Mouse (Mus musculus): ENCODE results near the gene Znhit1.

The Znhit1 gene

DNA sequence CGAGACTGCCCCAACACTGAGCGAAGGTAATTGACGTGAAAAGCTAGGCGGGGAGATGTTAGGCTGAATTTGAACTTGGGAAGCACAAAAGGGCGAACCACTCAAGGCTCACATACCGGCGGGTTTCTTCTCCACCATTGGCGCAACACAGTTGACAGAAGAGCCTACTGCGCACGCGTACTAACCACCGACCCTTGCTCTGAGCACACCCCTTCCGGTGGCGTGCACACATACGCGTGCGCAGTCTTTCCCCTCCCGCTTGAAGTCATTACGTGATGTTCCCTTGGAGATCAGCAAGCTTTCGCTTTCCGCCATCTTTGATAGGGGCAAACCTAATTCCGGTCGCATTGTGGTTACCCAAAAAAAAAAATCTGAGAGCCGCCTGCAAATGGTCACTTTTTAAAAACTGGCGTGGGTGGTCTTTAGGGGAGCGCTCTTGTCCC, 1.1 kb downstream of the Znhit1 start, which contains the start of gene Plod3:
Plod3 (plus strand) TSS at position 325 of the 443 bp plus-strand sequence.
- peak; percentile 95 to 96 for DNase-seq (ENCODE audit: low spot score in 2 of 2)

DNA sequence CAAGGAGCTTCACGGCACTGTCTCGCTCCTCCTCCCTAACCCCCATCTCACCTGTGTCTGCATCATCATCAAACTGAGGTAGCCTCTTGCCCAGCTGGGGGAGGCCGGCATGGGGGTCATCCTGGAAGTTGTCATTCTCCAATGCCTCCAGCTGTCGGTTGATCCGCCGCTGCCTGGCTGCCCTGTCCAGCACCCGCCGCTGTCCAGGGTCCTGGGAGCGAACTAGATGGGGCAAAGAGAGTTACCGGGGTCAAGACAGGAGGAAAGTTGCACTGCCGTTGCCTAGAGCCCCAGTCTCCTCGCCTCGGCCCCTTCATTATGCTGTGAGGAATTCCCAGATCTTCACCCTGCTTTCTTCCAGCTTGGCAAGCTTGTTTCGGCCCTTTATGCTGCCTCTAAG, 3.0 kb downstream of the Znhit1 start:
- DNase-seq (ENCODE audit: low spot score in 2 of 2): no peak

DNA sequence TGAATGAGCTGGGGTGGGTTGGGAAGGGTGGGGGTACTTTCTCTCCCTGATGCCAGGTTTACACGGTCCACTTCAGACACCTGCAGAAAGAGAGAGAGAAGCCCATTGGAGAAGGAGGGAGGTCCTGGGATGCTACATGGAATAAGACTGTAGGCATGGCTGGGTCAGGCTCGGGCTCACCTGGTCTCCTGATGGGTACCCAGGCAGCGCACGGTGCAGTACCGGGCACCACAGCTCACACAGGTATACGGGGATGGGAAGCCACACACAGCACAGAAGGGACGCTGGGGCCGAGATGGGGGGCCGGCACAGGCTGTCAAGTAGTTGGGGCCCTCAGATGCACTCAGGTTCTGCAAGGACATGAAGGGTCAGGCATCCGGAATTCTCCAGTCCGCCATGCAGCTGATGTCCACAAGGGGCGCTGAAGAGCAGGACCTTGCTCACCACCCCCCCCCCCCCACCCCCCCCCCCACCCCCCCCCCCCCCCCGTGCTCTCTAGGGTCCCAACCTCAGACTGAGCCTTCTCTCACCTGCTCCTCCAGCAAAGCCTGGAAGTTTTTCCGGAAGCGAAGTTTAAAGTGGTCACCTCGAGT, 5.4 kb downstream of the Znhit1 start:
- peak; percentile 34 to 58 for DNase-seq (ENCODE audit: low spot score in 2 of 2)

DNA sequence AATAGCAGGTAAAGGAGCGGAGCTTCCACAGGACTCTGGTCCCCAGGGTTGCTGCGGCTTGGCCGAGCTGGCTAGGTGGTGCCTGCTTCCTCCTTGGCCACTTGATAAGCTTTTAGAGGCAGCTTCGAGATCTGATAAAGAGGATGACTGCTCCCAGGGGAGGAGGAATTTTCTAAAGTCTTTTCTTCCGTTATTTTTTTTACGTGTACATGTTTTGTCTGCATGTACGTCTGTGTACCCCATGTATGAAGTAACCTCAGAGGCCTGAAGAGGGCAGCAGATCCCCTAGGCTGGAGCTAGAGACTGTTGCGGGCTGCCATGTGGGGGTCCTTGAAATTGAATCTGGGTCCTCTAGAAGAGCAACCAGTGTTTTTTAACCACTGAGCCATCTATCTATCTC, 6.8 kb downstream of the Znhit1 start:
- no peak for DNase-seq (ENCODE audit: low spot score in 2 of 2)

DNA sequence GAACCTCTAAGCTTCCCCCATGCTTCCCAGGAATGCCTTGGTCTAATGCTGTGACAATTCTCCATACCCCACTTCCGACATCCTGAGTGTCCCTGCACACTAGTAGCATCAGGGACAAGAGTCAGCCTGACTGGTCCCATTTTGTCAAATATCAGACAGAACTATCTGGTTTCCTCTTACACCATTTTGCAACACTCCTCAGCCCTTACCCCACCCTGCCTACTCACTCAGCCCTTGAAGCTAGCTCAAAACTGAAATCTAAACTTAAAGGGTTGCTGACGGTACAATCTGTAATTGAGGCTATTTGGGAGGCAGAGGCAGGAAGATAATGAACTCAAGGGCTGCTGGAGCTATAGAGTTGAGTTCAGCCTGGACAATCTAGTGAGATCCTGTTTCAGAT, 8.1 kb downstream of the Znhit1 start:
- DNase-seq (ENCODE audit: low spot score in 2 of 2): no peak

DNA sequence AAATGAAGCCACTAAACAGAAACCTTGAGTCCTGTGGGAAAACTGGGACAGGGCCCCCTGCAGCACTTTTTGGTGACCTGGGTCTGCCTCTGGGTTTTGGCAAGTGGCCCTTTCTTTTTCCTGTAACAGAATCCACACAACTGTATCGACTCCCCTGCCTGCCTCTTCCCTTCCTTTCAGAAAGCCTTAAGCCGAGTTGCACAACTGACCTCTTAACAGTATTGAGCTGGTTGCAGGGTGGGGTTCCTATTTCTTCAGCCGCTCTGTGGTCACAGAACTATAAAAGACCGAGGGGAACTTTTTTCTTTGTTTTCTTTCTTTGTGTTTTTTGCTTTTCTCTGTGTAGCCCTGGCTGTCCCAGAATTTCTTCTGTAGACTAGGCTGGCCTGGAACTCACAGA, 10.1 kb downstream of the Znhit1 start:
- DNase-seq (ENCODE audit: low spot score in 2 of 2): no peak

DNA sequence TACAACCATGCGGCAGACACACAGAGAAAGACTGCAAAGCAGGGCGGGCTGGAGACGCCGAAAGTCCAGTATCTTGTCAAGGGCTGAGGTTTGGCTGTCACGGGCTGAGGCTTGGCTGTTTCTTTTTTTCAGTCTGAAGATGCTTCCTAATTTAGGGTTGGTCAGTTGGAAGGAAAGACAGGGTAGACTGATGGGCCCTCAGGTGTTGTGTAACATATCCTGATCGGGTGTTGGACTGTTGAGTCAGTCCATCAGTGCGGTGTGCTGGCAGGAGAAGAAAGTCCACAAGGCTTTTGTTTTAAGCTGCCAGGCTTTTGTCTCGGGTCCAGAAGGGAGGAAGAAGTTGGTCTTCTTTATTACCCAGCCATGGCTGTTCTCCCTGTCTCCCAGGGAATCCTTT, 14.2 kb downstream of the Znhit1 start:
- no peak for DNase-seq (ENCODE audit: low spot score in 2 of 2)

DNA sequence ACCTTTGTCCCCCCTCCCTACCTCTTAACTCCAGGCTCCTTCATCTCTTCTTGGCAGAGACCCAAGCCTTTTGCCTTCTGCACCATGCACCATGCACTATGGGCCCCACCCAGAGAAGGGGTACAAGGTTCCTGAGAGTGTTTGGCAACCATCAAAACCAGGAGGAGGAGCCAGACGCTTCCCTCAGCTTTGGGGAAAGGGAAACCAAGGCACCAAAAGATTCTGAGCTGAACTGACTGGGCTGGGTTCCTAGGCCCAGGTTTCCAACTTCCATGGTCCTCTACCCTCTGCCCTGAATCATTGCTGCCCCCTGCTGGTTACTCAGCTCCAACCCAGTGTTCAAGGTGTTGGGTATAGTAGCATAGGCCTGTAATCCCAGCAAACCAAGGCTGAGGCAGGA, 17.1 kb downstream of the Znhit1 start:
- peak; percentile 34 to 73 for DNase-seq (ENCODE audit: low spot score in 2 of 2)

DNA sequence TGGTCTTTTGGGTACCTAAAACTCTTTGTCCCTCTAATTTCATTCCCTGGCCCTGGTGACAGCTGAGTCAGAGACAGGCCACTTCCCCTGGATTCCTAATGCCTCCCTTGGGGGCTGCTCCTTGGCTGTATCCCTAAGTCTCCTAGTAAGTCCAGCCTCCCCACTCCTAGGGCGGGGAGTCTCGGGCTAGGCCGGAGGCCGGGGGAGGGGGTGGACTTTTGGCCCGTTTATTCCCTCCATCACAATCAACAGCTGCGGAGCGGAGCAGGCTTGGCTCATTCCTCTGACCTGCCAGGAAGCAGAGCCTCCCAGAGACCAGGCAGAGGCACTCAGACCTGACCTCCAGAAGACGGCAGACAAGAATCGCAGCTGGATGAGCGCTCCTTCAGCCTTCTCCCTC, 20.2 kb downstream of the Znhit1 start:
- DNase-seq (ENCODE audit: low spot score in 2 of 2): no peak

DNA sequence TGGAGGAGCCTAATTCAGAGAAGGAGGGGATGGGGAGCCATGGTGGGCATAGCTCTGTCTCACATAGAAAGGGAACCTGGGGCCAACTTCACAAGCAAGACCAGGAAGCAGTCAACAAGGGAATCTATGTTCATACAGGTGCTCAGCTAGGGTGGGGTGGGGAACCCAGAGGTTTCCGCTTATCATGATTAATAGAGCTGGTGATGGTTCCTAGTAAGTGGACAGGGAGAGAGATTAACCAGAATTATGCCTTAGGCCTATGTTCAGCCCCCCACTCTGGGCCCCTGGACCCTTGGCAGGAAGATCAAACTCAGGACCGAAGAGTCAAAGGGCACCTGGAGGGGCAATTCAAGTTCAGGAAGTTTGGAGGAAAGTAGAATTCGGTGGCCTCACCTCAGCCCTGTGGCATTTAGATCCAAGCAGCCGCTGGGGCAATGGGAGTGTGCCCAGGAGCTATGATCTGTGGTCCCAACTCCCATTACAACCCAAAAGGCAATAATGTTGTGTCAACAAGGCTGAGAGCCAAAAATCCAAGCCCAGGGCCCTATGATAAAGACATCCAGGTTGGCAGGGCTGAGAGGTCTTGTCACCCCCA, 20.9 kb downstream of the Znhit1 start:
- DNase-seq (ENCODE audit: low spot score in 2 of 2): no peak

DNA sequence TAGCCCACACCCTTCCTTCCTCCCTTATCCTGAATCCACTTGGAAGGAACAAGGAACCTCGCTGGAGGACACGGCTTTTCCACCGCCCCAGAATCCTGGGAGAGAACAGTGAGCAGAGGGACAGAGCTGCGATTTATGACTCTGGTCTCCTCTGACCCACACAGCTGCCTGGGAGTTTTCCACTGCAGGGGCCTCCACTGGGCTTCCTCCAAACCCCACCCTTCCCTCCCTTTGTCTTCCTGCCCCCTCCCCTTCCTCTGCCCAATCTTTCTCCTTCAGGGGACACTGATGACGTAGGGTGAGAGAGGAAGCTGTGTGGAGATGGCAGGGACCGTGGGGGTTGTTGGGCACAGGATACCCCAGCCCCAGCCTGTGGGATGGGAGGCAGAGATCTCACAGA, 21.5 kb downstream of the Znhit1 start, which contains the start of gene Cldn15:
Cldn15 (plus strand) TSS at position 286 of the 400 bp plus-strand sequence.
- DNase-seq (ENCODE audit: low spot score in 2 of 2): no peak

DNA sequence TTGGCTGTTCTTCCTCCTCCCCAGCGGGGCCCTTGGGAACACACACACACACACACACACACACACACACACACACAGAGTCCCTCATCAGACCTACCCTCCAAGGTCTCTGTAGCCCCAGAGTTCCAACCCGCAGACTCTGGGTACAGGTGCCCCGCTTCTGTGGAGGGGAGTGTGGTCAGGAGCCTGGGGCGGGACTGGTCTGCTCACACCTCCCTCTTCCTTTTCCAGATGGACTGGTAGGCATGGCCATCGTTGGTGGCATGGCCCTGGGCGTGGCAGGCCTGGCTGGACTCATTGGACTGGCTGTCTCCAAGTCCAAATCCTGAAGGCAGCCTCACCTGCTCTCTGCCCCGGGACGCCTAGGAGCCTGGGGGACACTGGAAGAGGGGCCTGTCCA, 22.1 kb downstream of the Znhit1 start:
- no peak for DNase-seq (ENCODE audit: low spot score in 2 of 2)

DNA sequence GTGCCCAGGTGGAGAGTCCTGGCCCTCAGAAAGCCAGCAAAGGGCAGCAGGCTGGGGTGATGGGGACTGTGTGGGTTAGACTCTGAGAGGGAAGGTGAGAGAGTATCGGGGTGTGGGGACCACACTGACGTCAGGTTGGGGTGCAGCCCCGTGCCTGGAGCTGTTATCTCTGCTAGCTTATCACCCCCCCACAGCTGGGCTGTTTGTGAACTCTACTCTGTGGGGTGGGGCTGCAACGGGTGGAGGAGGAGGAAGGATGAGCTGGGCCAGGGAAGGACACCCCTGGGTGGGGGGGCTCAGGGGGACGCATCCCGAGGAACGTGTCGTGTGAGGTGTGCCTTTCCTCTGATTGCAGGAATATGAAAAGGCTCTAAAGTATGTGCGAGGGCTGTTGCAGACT, 22.6 kb downstream of the Znhit1 start:
- DNase-seq (ENCODE audit: low spot score in 2 of 2): no peak

DNA sequence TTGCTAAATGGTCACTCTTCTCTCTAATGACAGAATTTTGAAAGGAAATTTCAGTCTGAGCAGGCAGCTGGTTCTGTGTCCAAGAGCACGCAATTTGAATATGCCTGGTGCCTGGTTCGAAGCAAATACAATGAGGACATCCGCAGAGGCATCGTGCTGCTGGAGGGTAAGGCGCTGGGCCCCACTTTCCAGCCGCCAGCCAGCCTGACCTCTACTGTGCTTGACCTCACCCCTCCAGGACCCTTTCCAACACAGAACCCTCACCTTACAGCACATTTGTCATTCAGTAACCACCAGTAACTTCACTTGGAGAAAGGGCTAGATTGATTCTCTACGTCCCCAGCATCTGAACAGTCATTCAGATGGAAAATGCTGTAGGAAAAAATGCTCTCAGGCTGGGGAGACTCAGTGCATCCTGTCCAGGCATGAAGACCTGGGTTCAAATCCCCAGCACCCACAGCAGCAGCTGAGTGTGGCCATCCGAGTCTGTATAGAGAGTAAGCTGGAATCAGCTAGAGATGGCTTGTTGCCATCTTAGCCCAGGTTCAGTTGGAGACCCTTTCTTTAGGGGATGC, 24.8 kb downstream of the Znhit1 start:
- DNase-seq (ENCODE audit: low spot score in 2 of 2): no peak

DNA sequence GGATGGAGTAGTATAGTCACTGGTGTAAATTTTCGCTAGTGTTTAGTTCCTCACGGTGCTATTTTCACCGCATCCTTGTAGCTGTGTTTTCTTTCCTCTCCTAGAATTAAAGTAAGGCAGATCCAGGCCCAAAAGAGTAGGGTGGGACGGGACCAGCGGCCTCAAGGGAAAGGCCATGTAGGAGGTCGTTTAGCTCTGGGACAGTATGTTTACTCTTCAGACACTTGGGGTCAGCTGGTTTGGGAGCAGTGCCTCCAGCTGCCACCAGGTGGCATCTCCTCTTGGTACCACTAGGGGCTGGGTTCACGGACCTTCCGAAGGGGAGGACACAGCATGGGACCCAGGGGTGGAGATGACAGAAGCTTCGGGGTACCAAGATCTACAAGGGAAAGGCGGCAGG, 25.3 kb downstream of the Znhit1 start:
- peak; percentile 79 to 84 for DNase-seq (ENCODE audit: low spot score in 2 of 2)

DNA sequence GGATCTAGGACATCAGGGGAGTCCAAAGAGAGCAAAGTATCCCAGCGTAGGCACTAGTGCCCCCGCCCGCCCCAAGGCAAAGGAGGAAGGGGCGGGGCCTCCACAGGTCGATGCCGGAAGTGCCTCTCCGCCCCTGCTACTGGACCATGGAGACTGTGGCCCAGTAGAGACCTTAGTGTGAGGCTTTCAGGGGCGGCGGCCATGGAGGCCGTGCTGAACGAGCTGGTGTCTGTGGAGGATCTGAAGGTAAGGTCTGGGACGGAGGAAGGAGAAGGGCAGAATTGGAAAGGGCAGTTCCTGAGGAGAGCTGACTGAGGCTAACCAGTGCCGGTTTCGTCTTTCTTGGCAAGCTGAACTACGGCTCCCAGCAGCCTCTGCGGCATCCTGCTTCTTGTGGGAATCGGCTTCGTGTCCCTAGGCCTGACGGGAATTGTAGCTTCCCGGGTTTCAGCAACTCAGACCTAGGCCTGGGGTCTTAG, 25.8 kb downstream of the Znhit1 start:
- peak; percentile 87 to 88 for DNase-seq (ENCODE audit: low spot score in 2 of 2)

DNA sequence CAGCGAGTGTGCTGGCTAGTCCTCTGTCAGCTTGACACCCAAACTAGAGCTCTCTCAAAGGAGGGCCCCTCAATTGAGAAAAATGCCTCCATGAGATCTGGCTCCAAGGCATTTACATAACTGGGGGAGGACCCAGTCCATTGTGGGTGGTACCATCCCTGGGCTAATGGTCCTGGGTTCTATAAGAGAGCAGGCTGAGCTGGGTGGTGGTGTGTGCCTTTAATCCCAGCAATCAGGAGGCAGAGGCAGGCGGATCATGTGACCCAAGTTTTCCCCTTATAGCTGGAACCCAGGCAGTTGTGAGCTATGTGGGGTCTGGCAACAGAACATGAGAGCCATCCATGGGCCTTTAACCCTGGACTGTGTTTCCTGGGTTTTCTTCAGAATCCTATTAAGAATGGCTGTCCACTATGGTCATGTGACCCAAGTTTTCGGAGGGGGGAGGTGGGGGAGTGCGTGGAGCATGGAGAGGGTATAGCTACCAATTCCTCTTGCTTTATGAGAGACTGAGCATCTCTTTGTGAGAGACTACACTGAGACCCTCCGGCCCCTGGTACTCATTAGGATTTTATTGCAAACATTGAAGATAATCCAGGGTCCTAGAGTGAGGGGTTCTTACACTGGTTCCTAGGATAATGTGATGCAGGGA, 26.4 kb downstream of the Znhit1 start:
- no peak for DNase-seq (ENCODE audit: low spot score in 2 of 2)

DNA sequence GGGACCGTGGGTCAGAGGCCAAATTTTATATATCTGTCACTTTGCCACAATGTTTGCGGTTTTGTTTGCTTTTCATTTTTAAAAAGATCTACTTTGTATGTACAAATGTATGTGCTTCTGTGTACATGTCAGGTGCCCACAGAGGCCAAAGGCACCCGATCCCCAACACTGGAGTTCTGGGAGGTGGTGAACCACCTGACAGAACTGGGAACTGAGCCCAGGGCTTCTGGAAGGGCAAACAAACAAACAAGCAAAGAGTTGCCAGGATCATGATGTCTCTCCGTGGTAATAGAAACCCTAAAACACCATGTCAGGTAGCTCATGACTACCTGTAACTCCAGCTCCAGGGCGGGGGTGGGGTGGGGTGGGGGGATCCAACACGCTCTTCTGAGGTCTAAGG, 27.8 kb downstream of the Znhit1 start:
- DNase-seq (ENCODE audit: low spot score in 2 of 2): no peak

DNA sequence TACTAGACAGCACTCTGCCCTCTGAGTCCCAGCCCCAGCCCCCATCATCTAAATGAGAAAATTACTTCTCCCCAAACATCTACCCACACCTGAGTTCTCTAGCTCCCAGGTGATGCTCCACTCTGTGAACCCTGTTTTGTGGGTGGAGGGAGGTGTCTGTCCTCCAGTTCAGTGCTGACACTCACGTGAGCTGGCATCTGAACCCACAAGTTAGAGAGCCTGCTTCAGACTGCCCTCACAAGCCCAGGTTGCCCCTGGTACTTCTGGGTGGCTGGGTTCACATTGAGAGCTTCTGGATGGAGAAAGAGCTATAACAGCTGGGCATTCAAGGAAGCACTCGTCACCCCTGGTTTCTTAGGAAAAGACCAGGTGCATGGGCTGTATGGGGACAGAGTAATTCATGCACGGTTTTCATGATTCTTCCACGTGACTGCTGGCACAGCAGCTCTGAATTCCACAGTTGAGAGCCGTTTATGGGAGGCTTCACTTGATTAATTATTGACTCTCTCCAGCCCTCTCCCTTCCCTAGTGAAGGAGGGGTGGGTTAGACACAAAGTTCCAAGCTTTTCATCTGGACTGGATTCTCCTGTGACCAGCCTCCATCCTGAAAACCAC, 28.7 kb downstream of the Znhit1 start:
- DNase-seq (ENCODE audit: low spot score in 2 of 2): no peak

DNA sequence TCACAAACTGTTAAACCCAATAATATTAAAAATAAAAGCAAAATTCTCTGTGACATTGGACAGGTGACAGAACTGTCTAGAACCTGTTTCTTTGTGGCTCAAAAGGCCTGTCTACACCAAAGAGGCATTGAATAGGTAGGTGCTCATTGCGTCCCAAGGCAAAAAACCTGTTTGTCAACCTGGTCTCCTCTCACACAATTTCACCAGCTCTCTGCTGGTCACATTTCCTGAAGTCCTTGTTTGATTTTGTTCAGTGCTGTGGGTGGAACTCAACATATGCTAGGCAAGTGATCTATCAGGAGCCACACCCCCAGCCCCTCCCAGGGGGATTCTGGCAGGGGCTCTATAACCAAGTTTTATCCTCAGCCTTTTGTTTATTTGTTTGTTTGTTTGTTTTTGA, 30.6 kb downstream of the Znhit1 start:
- no peak for DNase-seq (ENCODE audit: low spot score in 2 of 2)

DNA sequence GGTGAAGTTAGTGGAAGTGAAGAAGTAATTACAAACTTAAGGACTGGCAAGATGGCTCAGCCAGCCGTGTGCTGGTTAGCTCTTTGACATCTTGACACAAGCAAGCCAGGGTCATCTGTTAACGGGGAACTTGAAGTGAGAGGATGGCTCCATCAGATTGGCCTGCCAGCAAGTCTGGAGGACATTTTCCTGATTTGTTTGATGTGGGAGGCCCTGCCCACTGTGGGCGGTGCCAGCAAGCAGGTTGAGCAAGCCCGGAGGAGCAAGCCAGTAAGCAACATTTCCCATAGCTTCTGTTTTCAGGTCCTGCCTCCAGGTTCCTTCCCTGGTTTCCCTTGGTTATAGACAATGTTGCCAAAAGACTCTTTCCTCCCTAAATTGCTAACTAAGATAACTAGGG, 32.2 kb downstream of the Znhit1 start:
- no peak for DNase-seq (ENCODE audit: low spot score in 2 of 2)

DNA sequence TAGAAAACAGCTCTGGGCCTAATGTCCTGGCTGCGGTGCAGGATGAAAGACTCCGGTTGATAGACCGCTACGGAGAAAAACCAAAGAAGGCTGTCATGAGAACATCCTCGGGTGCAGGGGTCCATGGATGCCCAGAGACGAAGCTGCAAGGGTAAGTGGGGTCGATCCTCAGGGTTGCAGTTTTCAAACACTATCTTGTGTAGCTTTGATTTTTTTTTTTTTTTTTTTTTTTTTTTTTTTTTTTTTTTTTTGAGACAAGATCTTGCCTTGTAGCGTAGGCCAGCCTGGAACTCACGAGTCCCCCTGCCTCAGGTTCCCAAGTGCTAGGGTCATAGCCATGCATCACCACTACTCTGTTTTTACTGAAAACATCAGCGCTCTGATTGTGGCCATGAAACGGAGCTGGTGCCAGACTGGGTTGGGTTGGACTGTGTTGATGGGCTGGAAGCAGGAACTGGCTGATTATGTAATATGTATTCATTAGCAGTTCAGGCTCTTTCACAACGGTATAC, 34.3 kb downstream of the Znhit1 start:
- no peak for DNase-seq (ENCODE audit: low spot score in 2 of 2)

Data from natural killer cell, adult 2 months (primary cell).